Mouse (Mus musculus) regulatory T cell (primary cell): ENCODE measurements around the gene Gm20388.

Experiments
- in situ Hi-C: fragments of 300-600 bp; cut with MboI, MseI; formaldehyde crosslinking; loops from one replicate; pipeline ENCODE4 v1.15.1; 2025; ENCODE audit warnings: high pct_unique_total_duplicates

The Gm20388 gene

GRCm38 (mm10) chr8:122246257-122247211 is 2335.9 kb downstream of the Gm20388 start:
- in situ Hi-C loops: no loop called here

GRCm38 (mm10) chr8:122251739-122252138 is 2341.1 kb downstream of the Gm20388 start:
- in situ Hi-C loops: no loop called here

GRCm38 (mm10) chr8:122252366-122252765 is 2341.7 kb downstream of the Gm20388 start:
- in situ Hi-C loops: no loop called here

GRCm38 (mm10) chr8:122259351-122259750 is 2348.7 kb downstream of the Gm20388 start:
- in situ Hi-C loops: no loop called here

- in situ Hi-C loops: no loop called here
Observed at GRCm38 (mm10) chr8:122260755-122261154, 2350.1 kb downstream of the Gm20388 start.

- in situ Hi-C loops: no loop called here
Observed at GRCm38 (mm10) chr8:122262835-122263234, 2352.2 kb downstream of the Gm20388 start.

GRCm38 (mm10) chr8:122264243-122264642 is 2353.6 kb downstream of the Gm20388 start:
- in situ Hi-C loops: no loop called here

- in situ Hi-C loops: no loop called here
Observed at GRCm38 (mm10) chr8:122265522-122265921, 2354.9 kb downstream of the Gm20388 start.

- in situ Hi-C loops: no loop called here
Observed at GRCm38 (mm10) chr8:122266867-122267266, 2356.2 kb downstream of the Gm20388 start.

GRCm38 (mm10) chr8:122268861-122269260 is 2358.2 kb downstream of the Gm20388 start:
- in situ Hi-C loops: no loop called here

GRCm38 (mm10) chr8:122269404-122269803 is 2358.8 kb downstream of the Gm20388 start:
- in situ Hi-C loops: no loop called here

GRCm38 (mm10) chr8:122270555-122270954 is 2359.9 kb downstream of the Gm20388 start:
- in situ Hi-C loops: loop anchor here (5.0 kb wide), 1 partner anchor 62 kb away; no protein-coding TSS in a partner anchor

GRCm38 (mm10) chr8:122273152-122273551 is 2362.5 kb downstream of the Gm20388 start:
- in situ Hi-C loops: loop anchor here (5.0 kb wide), 1 partner anchor 59 kb away; no protein-coding TSS in a partner anchor

- in situ Hi-C loops: loop anchor here (5.0 kb wide), 1 partner anchor 58 kb away; no protein-coding TSS in a partner anchor
Observed at GRCm38 (mm10) chr8:122273826-122274225, 2363.2 kb downstream of the Gm20388 start.

GRCm38 (mm10) chr8:122274651-122275391 is 2364.2 kb downstream of the Gm20388 start:
- in situ Hi-C loops: loop anchor here (5.0 kb wide), 1 partner anchor 57 kb away; no protein-coding TSS in a partner anchor

- in situ Hi-C loops: no loop called here
Observed at GRCm38 (mm10) chr8:122276308-122276707, 2365.7 kb downstream of the Gm20388 start.

- in situ Hi-C loops: no loop called here
Observed at GRCm38 (mm10) chr8:122277204-122277995, 2366.8 kb downstream of the Gm20388 start.

- in situ Hi-C loops: loop anchor here (5.0 to 10.0 kb wide), 3 partner anchors 152 to 1575 kb away; partner anchors contain the start of genes Cyba, Galns and Trappc2l
Observed at GRCm38 (mm10) chr8:122280156-122280555, 2369.5 kb downstream of the Gm20388 start.

GRCm38 (mm10) chr8:122280588-122281316 is 2370.1 kb downstream of the Gm20388 start:
- in situ Hi-C loops: loop anchor here (5.0 to 10.0 kb wide), 3 partner anchors 152 to 1576 kb away; partner anchors contain the start of genes Cyba, Galns and Trappc2l
